Mouse (Mus musculus) left cerebral cortex, adult 18-20 months (tissue): ENCODE data around the gene Rbp7. TPM values are rescaled to one million over a fixed set of nuclear protein-coding genes. Genes with fewer than 3 reads are reported as not detected.
"Not testable (repeated sequence)": the region's sequence is repeated elsewhere in the genome, so short reads cannot be mapped to it uniquely, and the experiment has no call there.

Source experiments
- DNase-seq, 2 experiments: peaks; one replicate each; pipeline ENCODE4 v3.0.0; 2021 to 2022; ENCODE audit warnings: low spot score in 2 of 2, mixed read lengths in 1 of 2
- total RNA-seq, 2 experiments: library from RNA; stranded (reverse); gene quantifications; 2 replicates each; pipeline ENCODE4 v1.2.3; 2021

The Rbp7 gene
- total RNA-seq, 2 experiments from 2014 or later = not detected

- no peak for DNase-seq
Measured at GRCm38 (mm10) chr4:149457831-149458430, 3.2 kb upstream of the Rbp7 start.

- DNase-seq = not testable (repeated sequence)
Measured at GRCm38 (mm10) chr4:149457163-149457562, 2.4 kb upstream of the Rbp7 start.

- DNase-seq = no peak
Measured at GRCm38 (mm10) chr4:149454263-149454662, 515 bp downstream of the Rbp7 start.

- peak in 1 of 2 experiments; percentile 11 for DNase-seq
Measured at GRCm38 (mm10) chr4:149453656-149454055, 1.1 kb downstream of the Rbp7 start.

- DNase-seq = no peak
Measured at GRCm38 (mm10) chr4:149450636-149451035, 4.1 kb downstream of the Rbp7 start.

GRCm38 (mm10) chr4:149446309-149446708 lies 8.5 kb downstream of the Rbp7 start:
- DNase-seq = no peak

- DNase-seq = peak in 1 of 2 experiments; percentile 21
Measured at GRCm38 (mm10) chr4:149445868-149446267, 8.9 kb downstream of the Rbp7 start.

- DNase-seq = peak; percentile 81 to 88
Measured at GRCm38 (mm10) chr4:149444964-149445701, 9.6 kb downstream of the Rbp7 start.

GRCm38 (mm10) chr4:149444465-149444864 lies 10.3 kb downstream of the Rbp7 start:
- DNase-seq = no peak

GRCm38 (mm10) chr4:149442436-149442835 lies 12.3 kb downstream of the Rbp7 start:
- DNase-seq = no peak

- DNase-seq = no peak
Measured at GRCm38 (mm10) chr4:149440576-149440975, 14.2 kb downstream of the Rbp7 start.

- not testable (repeated sequence) for DNase-seq
Measured at GRCm38 (mm10) chr4:149431887-149432286, 22.9 kb downstream of the Rbp7 start.

- DNase-seq = no peak
Measured at GRCm38 (mm10) chr4:149429592-149429991, 25.2 kb downstream of the Rbp7 start.

GRCm38 (mm10) chr4:149426325-149427199 lies 28.2 kb downstream of the Rbp7 start, which contains the start of gene Ube4b:
Gene Ube4b (minus strand): TSS chr4:149426749.
- peak; percentile 93 to 98 for DNase-seq

- DNase-seq = peak; percentile 34 to 48
Measured at GRCm38 (mm10) chr4:149425801-149426292, 28.9 kb downstream of the Rbp7 start.

GRCm38 (mm10) chr4:149424755-149425154 lies 30.0 kb downstream of the Rbp7 start:
- no peak for DNase-seq

- DNase-seq = no peak
Measured at GRCm38 (mm10) chr4:149417854-149418365, 36.9 kb downstream of the Rbp7 start.

GRCm38 (mm10) chr4:149416986-149417385 lies 37.8 kb downstream of the Rbp7 start:
- DNase-seq = no peak

GRCm38 (mm10) chr4:149416417-149416816 lies 38.4 kb downstream of the Rbp7 start:
- no peak for DNase-seq

GRCm38 (mm10) chr4:149415651-149416169 lies 39.1 kb downstream of the Rbp7 start:
- DNase-seq = no peak

- no peak for DNase-seq
Measured at GRCm38 (mm10) chr4:149414259-149414658, 40.5 kb downstream of the Rbp7 start.
